Mouse (Mus musculus): Measurements from ENCODE around the gene Csf3. TPM values are rescaled to one million over a fixed set of nuclear protein-coding genes. Genes with fewer than 3 reads are reported as not detected.

Gene Csf3
- total and polyA plus RNA-seq, 3 experiments, result 0.18 TPM; not detected in 2

DNA sequence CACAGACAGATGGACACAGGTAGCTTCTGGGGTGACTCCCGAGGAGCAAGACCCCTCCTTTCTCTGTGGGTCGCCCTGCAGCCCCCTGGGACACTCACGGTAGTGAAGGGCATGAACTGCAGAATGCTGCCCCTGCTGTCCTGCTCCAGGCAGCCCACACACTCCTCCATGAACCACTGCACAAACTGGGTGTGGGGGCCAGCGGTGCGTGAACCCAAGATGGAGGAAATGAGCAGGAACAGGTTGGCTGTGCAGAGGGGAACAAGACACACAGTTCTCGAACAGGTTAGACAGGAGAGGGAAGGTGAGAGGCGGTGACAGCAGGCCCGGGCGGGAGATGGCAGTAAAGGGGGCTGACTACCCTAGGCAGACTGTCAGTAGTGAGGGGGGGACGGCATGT lies 4.0 kb downstream of the Csf3 start:
- DNase-seq (ENCODE audit: low read depth, low spot score), result no peak
- no peak overlapping the region for H3K4me3 ChIP-seq (ENCODE audit: control insufficient read depth in 1 of 2, insufficient read depth in 1 of 2, low read depth in 2 of 2, low read length in 2 of 2)
- TF ChIP-seq ZMIZ1 (IDR thresholded peaks at IDR 0.05; ENCODE audit: low read depth, low read length), result no peak
- no peak for TF ChIP-seq USF1 (IDR thresholded peaks at IDR 0.05; ENCODE audit: low read depth, low read length)
- TF ChIP-seq CHD2 (IDR thresholded peaks at IDR 0.05; ENCODE audit: low read length), result no peak
- no peak for TF ChIP-seq POLR2AphosphoS2 (IDR thresholded peaks at IDR 0.05; ENCODE audit: low read length)
- TF ChIP-seq EP300 (IDR thresholded peaks at IDR 0.05; ENCODE audit: low read depth in 1 of 2, low read length in 2 of 2), result no peak
- TF ChIP-seq CTCF (IDR thresholded peaks at IDR 0.05 in 2 of 3, conservative IDR thresholded peaks at IDR 0.05 in 1 of 3; ENCODE audit: control insufficient read depth in 1 of 3, insufficient read depth in 1 of 3, low read depth in 2 of 3, low read length in 3 of 3, poor library complexity in 1 of 3, severe bottlenecking in 1 of 3), result no peak
- TF ChIP-seq E2F4 (IDR thresholded peaks at IDR 0.05; ENCODE audit: borderline replicate concordance, low read depth, low read length), result no peak
- no peak for TF ChIP-seq ELF1 (IDR thresholded peaks at IDR 0.05; ENCODE audit: low read depth, low read length)
- no peak for TF ChIP-seq MAFK (IDR thresholded peaks at IDR 0.05; ENCODE audit: borderline replicate concordance, low read depth, low read length)
- TF ChIP-seq RCOR1 (IDR thresholded peaks at IDR 0.05; ENCODE audit: low read depth, low read length), result no peak
- no peak for TF ChIP-seq TAL1 (IDR thresholded peaks at IDR 0.05; ENCODE audit: low read length)
- no peak for TF ChIP-seq ZC3H11A (IDR thresholded peaks at IDR 0.05; ENCODE audit: low read depth, low read length)
- no peak for TF ChIP-seq CHD1 (IDR thresholded peaks at IDR 0.05; ENCODE audit: low read depth, low read length)
- no peak for TF ChIP-seq TCF12 (IDR thresholded peaks at IDR 0.05; ENCODE audit: low read depth, low read length)
- TF ChIP-seq MEF2A (IDR thresholded peaks at IDR 0.05; ENCODE audit: extremely low read depth, insufficient replicate concordance, low read depth, low read length, poor library complexity, severe bottlenecking), result no peak
- no peak for TF ChIP-seq NELFE (IDR thresholded peaks at IDR 0.05; ENCODE audit: low read depth, low read length)
- no peak for TF ChIP-seq KAT2A (conservative IDR thresholded peaks at IDR 0.05; ENCODE audit: low read depth, low read length)
- H3K9ac ChIP-seq (ENCODE audit: control insufficient read depth, low read depth, low read length, poor library complexity, severe bottlenecking), result no peak overlapping the region
- no peaks in the 10 kb centered on the region for H3K4me1 ChIP-seq (ENCODE audit: control insufficient read depth in 1 of 2, insufficient read depth in 2 of 2, low read length in 2 of 2)
- no peaks in the 10 kb centered on the region for H3K79me2 ChIP-seq (ENCODE audit: control insufficient read depth, insufficient read depth, low read length, poor library complexity)
- no peaks in the 10 kb centered on the region; a peak in 1 of 4 replicates for H3K36me3 ChIP-seq (ENCODE audit: control insufficient read depth in 1 of 2, insufficient read depth in 2 of 2, low read length in 2 of 2)
- no peaks in the 10 kb centered on the region for H3K9me3 ChIP-seq (replicated peaks; ENCODE audit: insufficient read depth, low read length)
- no peak overlapping the region for H3K27ac ChIP-seq (ENCODE audit: control insufficient read depth, low read depth, low read length)
- H3K27me3 ChIP-seq (ENCODE audit: control insufficient read depth in 1 of 2, insufficient read depth in 2 of 2, low read length in 2 of 2), result no peaks in the 10 kb centered on the region

DNA sequence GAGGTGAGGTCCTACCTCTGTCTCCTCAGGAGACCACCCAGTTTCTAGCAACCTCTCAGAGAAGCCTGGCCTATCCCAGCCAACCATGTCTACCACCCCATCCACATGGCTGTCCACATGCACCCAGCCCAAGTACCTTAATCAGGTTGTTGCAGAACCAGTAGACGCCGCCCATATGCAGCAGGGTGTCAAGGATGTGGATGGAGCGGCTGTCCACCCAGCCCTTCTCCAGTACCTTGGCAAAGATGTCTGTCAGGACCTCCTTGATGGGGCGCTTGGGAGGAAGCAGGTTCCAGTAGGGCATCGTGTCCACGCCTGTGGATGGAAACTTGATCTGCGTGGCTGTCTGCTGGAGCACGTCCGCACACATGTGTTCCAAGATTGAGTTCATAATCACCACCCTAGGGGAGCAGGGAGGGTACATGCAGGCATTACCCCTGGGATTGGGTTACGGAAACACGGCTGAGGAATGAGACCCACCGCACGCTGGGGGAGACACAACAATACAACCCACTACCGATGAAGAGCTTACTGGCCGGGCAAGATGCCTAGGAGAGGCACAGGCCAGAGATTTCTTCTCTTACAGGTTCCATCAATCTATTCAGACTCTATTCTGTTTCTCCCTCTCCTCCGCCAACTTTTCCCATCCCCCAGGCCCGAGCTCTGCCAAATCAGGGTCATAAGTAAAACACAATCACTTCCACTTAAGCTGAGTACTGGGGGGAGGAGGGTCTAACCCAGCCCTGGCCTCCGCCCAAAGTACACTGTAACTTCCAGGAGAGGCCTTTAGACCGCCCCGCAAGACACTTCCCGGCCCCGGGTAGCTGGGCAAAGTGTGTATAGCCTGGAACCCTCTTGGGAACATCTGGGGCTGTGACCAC lies 6.6 kb downstream of the Csf3 start:
- no peak overlapping the region for H3K9ac ChIP-seq (ENCODE audit: control insufficient read depth, low read depth, low read length, poor library complexity, severe bottlenecking)
- no peak overlapping the region for H3K27ac ChIP-seq (ENCODE audit: control insufficient read depth, low read depth, low read length)
- H3K9me3 ChIP-seq (replicated peaks; ENCODE audit: insufficient read depth, low read length), result no peaks in the 10 kb centered on the region
- TF ChIP-seq ZKSCAN1 (IDR thresholded peaks at IDR 0.05; ENCODE audit: low read depth, low read length) (no peak), UBTF (IDR thresholded peaks at IDR 0.05; ENCODE audit: borderline replicate concordance, insufficient read depth, low read depth, low read length) (no peak), EP300 (IDR thresholded peaks at IDR 0.05; ENCODE audit: low read depth in 1 of 2, low read length in 2 of 2) (no peak), KAT2A (conservative IDR thresholded peaks at IDR 0.05; ENCODE audit: low read depth, low read length) (no peak), CTCF (IDR thresholded peaks at IDR 0.05 in 2 of 3, conservative IDR thresholded peaks at IDR 0.05 in 1 of 3; ENCODE audit: control insufficient read depth in 1 of 3, insufficient read depth in 1 of 3, low read depth in 2 of 3, low read length in 3 of 3, poor library complexity in 1 of 3, severe bottlenecking in 1 of 3) (no peak), TCF12 (IDR thresholded peaks at IDR 0.05; ENCODE audit: low read depth, low read length) (no peak), TAL1 (IDR thresholded peaks at IDR 0.05; ENCODE audit: low read length) (no peak), SMC3 (IDR thresholded peaks at IDR 0.05; ENCODE audit: low read depth, low read length) (no peak), NELFE (IDR thresholded peaks at IDR 0.05; ENCODE audit: low read depth, low read length) (no peak), MYC (IDR thresholded peaks at IDR 0.05; ENCODE audit: low read depth, low read length) (no peak), GATA1 (IDR thresholded peaks at IDR 0.05; ENCODE audit: low read depth, low read length) (no peak)
- no peaks in the 10 kb centered on the region for H3K79me2 ChIP-seq (ENCODE audit: control insufficient read depth, insufficient read depth, low read length, poor library complexity)
- peaks cover 0 to 6% of the 10 kb centered on the region in 2 experiments; a peak in 3 of 4 replicates for H3K36me3 ChIP-seq (ENCODE audit: control insufficient read depth in 1 of 2, insufficient read depth in 2 of 2, low read length in 2 of 2)
- H3K4me3 ChIP-seq (ENCODE audit: control insufficient read depth in 1 of 2, insufficient read depth in 1 of 2, low read depth in 2 of 2, low read length in 2 of 2), result no peak overlapping the region
- H3K27me3 ChIP-seq (ENCODE audit: control insufficient read depth in 1 of 2, insufficient read depth in 2 of 2, low read length in 2 of 2), result no peaks in the 10 kb centered on the region
- no peak for DNase-seq (ENCODE audit: low read depth, low spot score)
- peaks cover 0 to 7% of the 10 kb centered on the region in 2 experiments; a peak in 2 of 4 replicates for H3K4me1 ChIP-seq (ENCODE audit: control insufficient read depth in 1 of 2, insufficient read depth in 2 of 2, low read length in 2 of 2)

All from MEL (cell line).